8 mouse cellular contexts compared by ENCODE assay signal in the genomic region with DNA sequence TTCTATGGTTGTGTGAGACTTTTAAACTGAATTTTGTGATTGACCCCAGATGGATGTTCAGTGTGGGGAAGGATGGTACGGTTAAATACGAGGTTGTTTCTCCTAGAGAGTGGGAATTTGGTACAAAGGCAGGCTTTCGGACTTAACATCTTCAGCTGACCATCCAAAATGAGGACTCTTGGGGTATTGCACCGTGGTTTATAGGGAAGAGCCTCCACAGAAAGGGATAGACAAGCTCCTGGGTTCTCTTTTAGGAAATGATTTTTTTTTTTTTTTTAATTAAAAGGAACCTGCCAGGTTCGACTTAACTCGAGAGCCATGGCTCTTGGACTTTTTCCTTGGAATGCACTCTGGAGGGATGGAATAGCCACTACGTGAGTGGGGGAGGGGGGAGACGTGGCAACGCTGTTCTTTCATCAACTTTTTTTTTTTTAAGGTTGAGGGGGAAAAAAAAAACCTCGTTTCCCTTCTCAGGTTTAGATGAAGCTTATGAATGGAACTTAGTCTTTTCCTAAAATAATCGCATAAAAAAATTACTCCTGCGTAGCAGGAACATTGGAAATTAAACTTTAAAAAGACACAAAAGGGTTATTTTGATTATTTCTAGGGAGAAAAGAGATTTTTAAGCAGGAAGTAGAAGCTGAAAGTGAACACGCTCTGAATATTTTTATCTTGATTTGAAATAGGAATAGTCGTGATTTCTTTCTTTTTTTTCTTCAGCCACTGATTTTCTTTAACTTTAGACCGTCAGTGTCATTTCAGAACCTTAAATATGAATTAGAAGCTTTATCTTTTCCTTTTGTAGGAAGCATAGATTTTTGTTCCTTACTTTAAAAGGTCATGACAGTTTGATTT. TPM values are rescaled to one million over a fixed set of nuclear protein-coding genes. Genes with fewer than 3 reads are reported as not detected.
DNase-seq lines count a peak whose midpoint lies in the region; ATAC-seq lines count a peak whose summit lies in the region.

No protein-coding gene starts in this region.

- WGBS in heart, embryonic 12.5 days: 12% methylated on average over 15 of the region's 15 CpGs
- 16% methylated on average over 15 of the region's 15 CpGs for WGBS in hindbrain, embryonic 11.5 days
- 16% methylated on average over 15 of the region's 15 CpGs for WGBS in liver, embryonic 11.5 days
- 17% methylated on average over 15 of the region's 15 CpGs for WGBS in neural tube, embryonic 15.5 days

- H3K9ac ChIP-seq in heart, embryonic 12.5 days: peak overlapping the region; percentile 92
- H3K9ac ChIP-seq in hindbrain, embryonic 11.5 days (ENCODE audit: low read depth, low read length): peak overlapping the region; percentile 83
- peak overlapping the region; percentile 97 for H3K9ac ChIP-seq in liver, embryonic 11.5 days (ENCODE audit: low read depth, low read length)
- H3K9ac ChIP-seq in neural tube, embryonic 15.5 days (replicated peaks): peak overlapping the region; percentile 74

- H3K27me3 ChIP-seq in heart, embryonic 12.5 days (replicated peaks): no peaks in the 10 kb centered on the region
- H3K27me3 ChIP-seq in hindbrain, embryonic 11.5 days (ENCODE audit: control insufficient read depth, insufficient read depth, low read length): no peaks in the 10 kb centered on the region
- no peaks in the 10 kb centered on the region for H3K27me3 ChIP-seq in liver, embryonic 11.5 days (replicated peaks; ENCODE audit: control insufficient read depth, insufficient read depth, low read length)
- H3K27me3 ChIP-seq in neural tube, embryonic 15.5 days (replicated peaks): no peaks in the 10 kb centered on the region

- no peak for DNase-seq in heart, postnatal 4 days
- DNase-seq in cerebellum, postnatal 14 days: peak; percentile 38 to 40
- peak; percentile 59 for DNase-seq in hindbrain, embryonic 11.5 days (ENCODE audit: low spot score)
- DNase-seq in liver, embryonic 11.5 days (ENCODE audit: low spot score): no peak
- no peak for DNase-seq in right cerebral cortex, postnatal 14 days
- no peak for DNase-seq in right cerebral cortex, adult 2 months (ENCODE audit: low spot score in 2 of 2)

- H3K4me3 ChIP-seq in heart, embryonic 12.5 days: peak overlapping the region; percentile 76
- peak overlapping the region; percentile 68 for H3K4me3 ChIP-seq in hindbrain, embryonic 11.5 days (ENCODE audit: low read depth, low read length)
- H3K4me3 ChIP-seq in liver, embryonic 11.5 days (ENCODE audit: low read depth, low read length): peak overlapping the region; percentile 95
- H3K4me3 ChIP-seq in neural tube, embryonic 15.5 days (replicated peaks): peak overlapping the region; percentile 64

- peaks cover 8% of the 10 kb centered on the region for H3K4me1 ChIP-seq in heart, embryonic 12.5 days (replicated peaks)
- H3K4me1 ChIP-seq in hindbrain, embryonic 11.5 days (replicated peaks; ENCODE audit: control insufficient read depth, insufficient read depth, low read length): no peaks in the 10 kb centered on the region
- peaks cover 12% of the 10 kb centered on the region for H3K4me1 ChIP-seq in liver, embryonic 11.5 days (replicated peaks; ENCODE audit: control insufficient read depth, insufficient read depth, low read length)
- H3K4me1 ChIP-seq in neural tube, embryonic 15.5 days: peaks cover 22% of the 10 kb centered on the region

- peak overlapping the region; percentile 97 for H3K27ac ChIP-seq in heart, embryonic 12.5 days (ENCODE audit: poor library complexity, severe bottlenecking)
- no peak overlapping the region; the same call in 1 of the 2 replicates for H3K27ac ChIP-seq in hindbrain, embryonic 11.5 days (ENCODE audit: low read depth, low read length)
- peak overlapping the region; percentile 94 for H3K27ac ChIP-seq in liver, embryonic 11.5 days (ENCODE audit: low read depth, low read length)
- peak overlapping the region; percentile 92 for H3K27ac ChIP-seq in neural tube, embryonic 15.5 days (replicated peaks)

- peak overlapping the region; percentile 76 for H3K4me2 ChIP-seq in heart, embryonic 12.5 days
- H3K4me2 ChIP-seq in hindbrain, embryonic 11.5 days (replicated peaks; ENCODE audit: low read depth, low read length): peak overlapping the region; percentile 57
- peak overlapping the region; percentile 92 for H3K4me2 ChIP-seq in liver, embryonic 11.5 days
- peak overlapping the region; percentile 78 for H3K4me2 ChIP-seq in neural tube, embryonic 15.5 days

- 0 out of 2 replicates have a peak, but pooled peaks cover 4% of the 10 kb centered on the region for H3K36me3 ChIP-seq in heart, embryonic 12.5 days
- H3K36me3 ChIP-seq in hindbrain, embryonic 11.5 days (ENCODE audit: control insufficient read depth, insufficient read depth, low read length): no peaks in the 10 kb centered on the region
- peaks cover 2% of the 10 kb centered on the region; the same call in 1 of the 2 replicates for H3K36me3 ChIP-seq in liver, embryonic 11.5 days (ENCODE audit: control insufficient read depth, insufficient read depth, low read length)
- no peaks in the 10 kb centered on the region for H3K36me3 ChIP-seq in neural tube, embryonic 15.5 days

- H3K9me3 ChIP-seq in heart, embryonic 12.5 days (replicated peaks): no peaks in the 10 kb centered on the region
- no peaks in the 10 kb centered on the region for H3K9me3 ChIP-seq in hindbrain, embryonic 11.5 days (ENCODE audit: control insufficient read depth, low read length)
- H3K9me3 ChIP-seq in liver, embryonic 11.5 days (ENCODE audit: control insufficient read depth, low read length): no peaks in the 10 kb centered on the region
- no peaks in the 10 kb centered on the region for H3K9me3 ChIP-seq in neural tube, embryonic 15.5 days (replicated peaks)

- ATAC-seq in heart, embryonic 12.5 days (ENCODE audit: insufficient number of reproducible peaks, low FRiP score): no peak
- no peak for ATAC-seq in hindbrain, embryonic 11.5 days (ENCODE audit: low FRiP score)
- ATAC-seq in liver, embryonic 11.5 days (replicated peaks; ENCODE audit: low FRiP score): no peak
- no peak for ATAC-seq in neural tube, embryonic 15.5 days (ENCODE audit: low FRiP score)

RNA-seq across cellular contexts. Expression of a gene that starts 1.4 kb away (rescaled TPM):
- polyA plus RNA-seq in heart, embryonic 12.5 days (2016; fragmentation: Nextera tagmentation; extraction: Ambion mirVana): 58.9 and 59.3 TPM in 2 replicates
- total RNA-seq in heart, postnatal 4 days (2021): 10 to 100 TPM; 21.2 to 25.3 TPM
- 44.6 and 51.6 TPM in 2 replicates for polyA plus RNA-seq in hindbrain, embryonic 11.5 days (2014; fragmentation: Nextera tagmentation; extraction: Ambion mirVana)
- 60.6 and 61.1 TPM in 2 replicates for polyA plus RNA-seq in liver, embryonic 11.5 days (2014; fragmentation: Nextera tagmentation; extraction: Ambion mirVana)
- polyA plus RNA-seq in neural tube, embryonic 15.5 days (2015; fragmentation: Nextera tagmentation; extraction: Ambion mirVana): 31.1 and 36.4 TPM in 2 replicates

Comparison
In these comparisons a context has a peak if more than half of its experiments do, and no peak if none do; other contexts are left out.
1. DNase-seq: peak in cerebellum, postnatal 14 days (2 of 2) and hindbrain, embryonic 11.5 days (single experiment); none in heart, postnatal 4 days (single experiment), liver, embryonic 11.5 days (single experiment), right cerebral cortex, postnatal 14 days (single experiment) and right cerebral cortex, adult 2 months (0 of 2).
2. Peak in every context shown above with its lines, with median percentiles within 50 percentile points of each other: H3K4me2 ChIP-seq, H3K4me3 ChIP-seq and H3K9ac ChIP-seq.